Mouse (Mus musculus) E14TG2a.4 (cell line): Measurements from ENCODE around the gene Syce2.
"Not testable (repeated sequence)": the region's sequence is repeated elsewhere in the genome, so short reads cannot be mapped to it uniquely, and the experiment has no call there.

Experiments used
- H3K27me3 ChIP-seq: 2 replicates; pipeline ENCODE4 v1.6.1; 2014; ENCODE audit warnings: low read length, control low read depth; ENCODE audit not compliant: insufficient read depth
- H3K36me3 ChIP-seq: 2 replicates; pipeline ENCODE4 v1.6.1; 2014; ENCODE audit warnings: low read length, control low read depth; ENCODE audit not compliant: insufficient read depth
- H3K4me1 ChIP-seq: replicated peaks from 2 replicates; pipeline ENCODE4 v1.6.1; 2014; ENCODE audit warnings: low read depth, low read length, control low read depth
- H3K4me3 ChIP-seq: replicated peaks from 2 replicates; pipeline ENCODE4 v1.5.1; 2014; ENCODE audit warnings: mild to moderate bottlenecking, low read length
- H3K9me3 ChIP-seq: 2 replicates; pipeline ENCODE4 v1.6.1; 2014; ENCODE audit warnings: low read length, control low read depth
- CTCF ChIP-seq: conservative IDR thresholded peaks from 2 replicates; pipeline ENCODE4 v1.5.1; 2014; ENCODE audit warnings: low read length
- NANOG ChIP-seq: IDR thresholded peaks from 2 replicates; pipeline ENCODE4 v1.6.1; 2014; ENCODE audit warnings: borderline replicate concordance, low read length, mixed read lengths
- POU5F1 ChIP-seq: IDR thresholded peaks from 2 replicates; pipeline ENCODE4 v1.6.1; 2014; ENCODE audit warnings: low read length, borderline replicate concordance

Gene Syce2

GRCm38 (mm10) chr8:84871376-84872308, at the start of gene Syce2:
Gene Syce2, plus strand, starts transcription at chr8:84872111.
- no peak for TF ChIP-seq NANOG
- no peak for TF ChIP-seq POU5F1
- peak; percentile 3; the same call in 1 of the 2 replicates for TF ChIP-seq CTCF
- H3K27me3 ChIP-seq, result peaks cover 6% of the 10 kb centered on the region
- H3K9me3 ChIP-seq, result no peaks in the 10 kb centered on the region
- H3K4me3 ChIP-seq, result peak within 1 kb of the TSS; percentile 82
- H3K4me1 ChIP-seq, result peaks cover 26% of the 10 kb centered on the region
- peaks cover 75% of the 10 kb centered on the region for H3K36me3 ChIP-seq

DNA sequence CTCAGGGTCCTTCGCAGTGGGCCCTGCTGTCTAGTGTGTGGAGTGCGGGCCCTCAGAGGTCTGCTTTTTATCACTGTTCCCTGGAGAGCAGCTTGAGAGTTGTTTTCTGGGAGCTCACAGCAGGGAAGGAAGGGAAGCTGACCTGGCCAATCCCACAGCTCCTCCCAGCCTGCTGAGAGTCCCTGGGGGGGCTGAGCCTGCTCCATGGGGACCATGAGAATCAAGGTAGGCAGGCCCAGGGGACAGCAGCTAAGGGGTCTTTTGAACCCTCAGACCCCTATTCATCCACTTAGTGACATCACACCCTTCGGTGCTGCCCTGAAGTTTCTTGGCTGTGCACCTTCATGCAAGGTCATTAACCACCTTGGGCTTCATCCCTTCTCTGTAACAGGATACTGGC, 49.2 kb upstream of the Syce2 start, which contains the start of gene Dand5:
Gene Dand5 (minus strand): TSS at position 101 of the 400 bp plus-strand sequence.
- H3K9me3 ChIP-seq, result no peaks in the 10 kb centered on the region
- no peaks in the 10 kb centered on the region for H3K36me3 ChIP-seq
- H3K4me3 ChIP-seq, result 0 out of 2 replicates have a peak within 1 kb of the TSS, but pooled peaks have one; percentile 1
- peaks cover 36% of the 10 kb centered on the region for H3K4me1 ChIP-seq
- TF ChIP-seq CTCF (no peak), NANOG (no peak), POU5F1 (no peak)
- no peaks in the 10 kb centered on the region for H3K27me3 ChIP-seq

DNA sequence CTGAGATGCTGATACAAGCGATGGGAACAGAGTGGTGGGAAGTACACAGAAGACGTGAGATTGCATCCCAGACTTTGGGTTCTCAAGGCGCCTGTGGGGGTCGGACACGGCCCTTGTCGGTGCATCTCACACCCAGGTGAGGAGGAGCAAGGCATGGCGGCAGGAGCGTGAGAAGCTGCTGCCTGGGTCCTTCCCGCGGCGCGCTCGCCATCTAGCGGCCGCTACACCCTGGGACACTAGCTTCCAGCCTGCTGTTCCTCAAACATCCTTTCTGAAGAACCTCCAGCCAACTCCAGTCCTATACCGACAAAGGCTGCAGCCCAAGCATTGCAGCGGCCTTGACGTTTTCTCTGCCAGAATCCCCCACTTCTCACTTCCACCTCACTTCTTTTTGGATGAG, 48.3 kb upstream of the Syce2 start:
- Histone ChIP-seq H3K4me3 (no peak overlapping the region), H3K27me3 (no peaks in the 10 kb centered on the region), H3K36me3 (peaks cover 2% of the 10 kb centered on the region; the same call in 1 of the 2 replicates), H3K9me3 (no peaks in the 10 kb centered on the region), H3K4me1 (peaks cover 43% of the 10 kb centered on the region)
- TF ChIP-seq CTCF (peak; percentile 59), POU5F1 (no peak)

DNA sequence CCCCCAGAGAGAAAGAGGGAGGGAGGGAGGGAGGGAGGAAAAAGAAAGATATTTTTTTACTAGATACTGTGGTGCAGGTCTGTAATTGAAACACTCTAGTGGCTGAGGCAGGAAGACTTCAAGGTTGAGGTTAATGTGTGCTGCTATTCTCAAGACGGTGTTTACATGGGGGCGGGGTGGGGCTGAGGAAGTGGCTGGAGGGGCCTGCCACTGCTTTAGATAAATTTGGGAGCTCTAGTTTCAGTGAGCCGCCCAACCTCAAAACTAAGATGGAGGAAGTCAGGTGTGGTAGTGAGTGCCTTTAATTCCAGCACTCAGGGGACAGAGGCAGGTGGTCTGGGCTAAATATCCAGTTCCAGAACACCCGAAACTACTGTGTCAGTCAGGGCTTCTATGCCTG, 46.3 kb upstream of the Syce2 start:
- Histone ChIP-seq H3K36me3 (peaks cover 5% of the 10 kb centered on the region; the same call in 1 of the 2 replicates), H3K27me3 (no peaks in the 10 kb centered on the region), H3K9me3 (no peaks in the 10 kb centered on the region), H3K4me3 (no peak overlapping the region), H3K4me1 (peaks cover 49% of the 10 kb centered on the region)
- TF ChIP-seq CTCF, result no peak
- TF ChIP-seq NANOG, result no peak

DNA sequence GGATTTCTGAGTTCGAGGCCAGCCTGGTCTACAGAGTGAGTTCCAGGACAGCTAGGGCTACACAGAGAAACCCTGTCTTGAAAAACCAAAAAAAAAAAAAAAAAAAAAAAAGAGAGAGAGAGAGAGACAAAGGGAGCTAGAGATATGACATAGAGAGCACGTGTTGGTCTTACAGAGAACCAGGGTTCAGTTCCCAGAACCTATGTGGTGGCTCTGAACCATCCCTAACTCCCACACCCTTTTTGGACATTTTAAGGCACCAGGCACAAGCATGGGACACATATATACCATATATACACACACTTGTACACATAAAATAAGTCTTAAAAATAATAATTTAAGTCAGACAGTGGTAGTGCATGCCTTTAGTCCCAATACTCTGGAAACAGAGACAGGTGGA, 45.4 kb upstream of the Syce2 start:
- not testable (repeated sequence) for H3K27me3 ChIP-seq, H3K9me3 ChIP-seq

GRCm38 (mm10) chr8:84831490-84831889, 40.4 kb upstream of the Syce2 start, which contains the start of gene Gadd45gip1:
Gene Gadd45gip1, plus strand, starts transcription at chr8:84831522.
- Histone ChIP-seq H3K4me3 (peak within 1 kb of the TSS; percentile 97), H3K27me3 (no peaks in the 10 kb centered on the region), H3K36me3 (peaks cover 38% of the 10 kb centered on the region), H3K4me1 (peaks cover 52% of the 10 kb centered on the region), H3K9me3 (no peaks in the 10 kb centered on the region)
- TF ChIP-seq NANOG (no peak), POU5F1 (no peak), CTCF (peak; percentile 62)

More for the DNA sequence above, 45.4 kb upstream of the Syce2 start:
- not testable (repeated sequence) for H3K36me3 ChIP-seq, H3K4me3 ChIP-seq
- peaks cover 53% of the 10 kb centered on the region for H3K4me1 ChIP-seq

GRCm38 (mm10) chr8:84832034-84832717, 39.7 kb upstream of the Syce2 start:
- TF ChIP-seq NANOG, result no peak
- TF ChIP-seq CTCF, result no peak
- no peak for TF ChIP-seq POU5F1
- Histone ChIP-seq H3K36me3 (peaks cover 45% of the 10 kb centered on the region), H3K27me3 (no peaks in the 10 kb centered on the region), H3K9me3 (no peaks in the 10 kb centered on the region), H3K4me3 (peak overlapping the region; percentile 97), H3K4me1 (peaks cover 57% of the 10 kb centered on the region)
